Mouse (Mus musculus) gastrocnemius, postnatal 25 days (tissue): ENCODE measurements around the gene Eif3i. TPM values are rescaled to one million over a fixed set of nuclear protein-coding genes. Genes with fewer than 3 reads are reported as not detected.
"Not testable (repeated sequence)": the region's sequence is repeated elsewhere in the genome, so short reads cannot be mapped to it uniquely, and the experiment has no call there.

Source experiments
- DNase-seq: peaks from one replicate; pipeline ENCODE4 v3.0.0; 2022
- total RNA-seq, 2 experiments: library from RNA; stranded (reverse); gene quantifications; 1 replicate in 1 of 2; 2 replicates in 1 of 2; pipeline ENCODE4 v1.2.3; 2021

Eif3i gene
- total RNA-seq, 2 experiments from 2014 or later: 116 to 129 TPM

DNA sequence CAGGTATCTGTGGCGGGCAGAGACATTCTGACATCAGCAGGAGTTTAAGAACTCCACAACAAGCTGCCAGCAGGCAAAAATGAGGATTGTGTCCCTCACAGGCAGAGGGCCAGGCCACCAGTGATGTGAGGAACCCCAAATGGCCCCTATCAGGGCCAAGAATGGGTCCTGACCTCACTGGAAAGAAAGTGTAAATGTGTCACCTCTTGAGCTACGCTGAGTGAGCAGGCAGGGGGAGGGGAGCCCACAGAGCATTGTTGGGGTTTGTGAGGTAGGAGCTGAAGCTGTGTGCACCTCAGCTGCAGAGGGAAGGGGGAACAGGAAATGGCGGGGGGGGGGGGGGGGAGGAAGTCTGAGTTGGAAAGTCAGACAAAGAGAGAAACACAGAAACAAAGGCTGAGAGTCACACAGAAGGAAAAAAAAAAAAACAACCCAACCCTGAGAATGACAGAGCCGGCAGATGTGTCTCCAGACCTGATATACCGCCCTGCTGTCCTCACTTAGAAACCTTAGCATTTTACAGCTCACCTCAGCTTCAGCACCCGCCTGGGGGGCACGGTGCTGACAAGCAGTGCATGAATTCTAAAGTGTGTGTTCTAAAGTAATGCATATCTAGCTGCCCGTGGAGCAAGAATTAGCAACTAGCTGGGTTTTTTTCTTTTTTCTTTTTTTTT is 25.1 kb downstream of the Eif3i start:
- DNase-seq: peak; percentile 36

DNA sequence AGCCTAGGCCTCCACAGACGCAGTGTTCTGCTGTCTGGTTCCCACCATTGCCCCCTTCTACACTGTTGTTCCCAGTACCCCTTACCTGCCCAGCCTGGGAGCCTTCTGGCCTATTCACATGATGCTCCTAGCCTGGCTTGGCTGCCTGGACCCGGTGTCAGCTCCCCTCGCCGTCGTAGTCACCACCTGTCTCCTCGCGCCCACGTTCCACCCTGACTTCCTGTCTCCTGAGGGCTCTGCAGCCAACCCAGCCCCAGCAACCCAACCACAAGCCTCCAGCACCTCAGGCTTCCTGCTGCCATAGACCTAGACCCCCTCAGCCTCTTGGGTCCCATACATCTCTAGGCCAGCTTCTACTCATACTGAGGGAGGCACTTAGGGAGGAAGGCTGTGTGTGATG is 27.0 kb downstream of the Eif3i start, which contains the start of gene Lck:
Lck (minus strand) TSS at position 212 of the 400 bp plus-strand sequence.
- DNase-seq: peak; percentile 37

- DNase-seq: no peak
Observed at GRCm38 (mm10) chr4:129573093-129573370, 27.4 kb downstream of the Eif3i start.

- no peak for DNase-seq
Observed at GRCm38 (mm10) chr4:129572236-129573092, 28.0 kb downstream of the Eif3i start.

GRCm38 (mm10) chr4:129571551-129572084 is 28.8 kb downstream of the Eif3i start:
- no peak for DNase-seq

GRCm38 (mm10) chr4:129570028-129570427 is 30.4 kb downstream of the Eif3i start:
- no peak for DNase-seq

- DNase-seq: no peak
Observed at GRCm38 (mm10) chr4:129568366-129568765, 32.1 kb downstream of the Eif3i start.

DNA sequence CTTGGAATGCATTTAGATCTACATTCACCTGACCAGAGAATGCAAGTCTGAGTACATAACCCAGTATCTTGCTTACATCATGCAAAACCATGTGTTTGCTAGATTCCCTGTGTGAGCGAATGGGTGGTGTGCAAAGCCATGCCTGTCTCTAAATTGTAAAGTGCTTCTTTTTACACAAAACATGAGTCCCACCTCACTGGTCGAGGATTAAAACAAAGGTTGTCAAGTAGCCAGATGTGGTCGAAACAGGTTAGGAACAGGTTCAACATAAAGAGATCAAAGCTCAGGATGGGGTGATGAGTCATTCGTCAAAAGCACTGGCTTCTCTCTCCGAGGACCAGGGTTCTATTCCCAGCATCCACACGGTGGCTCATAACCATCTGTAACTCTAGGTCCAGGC is 35.3 kb downstream of the Eif3i start:
- no peak for DNase-seq

GRCm38 (mm10) chr4:129563718-129564117 is 36.7 kb downstream of the Eif3i start:
- DNase-seq: no peak

DNA sequence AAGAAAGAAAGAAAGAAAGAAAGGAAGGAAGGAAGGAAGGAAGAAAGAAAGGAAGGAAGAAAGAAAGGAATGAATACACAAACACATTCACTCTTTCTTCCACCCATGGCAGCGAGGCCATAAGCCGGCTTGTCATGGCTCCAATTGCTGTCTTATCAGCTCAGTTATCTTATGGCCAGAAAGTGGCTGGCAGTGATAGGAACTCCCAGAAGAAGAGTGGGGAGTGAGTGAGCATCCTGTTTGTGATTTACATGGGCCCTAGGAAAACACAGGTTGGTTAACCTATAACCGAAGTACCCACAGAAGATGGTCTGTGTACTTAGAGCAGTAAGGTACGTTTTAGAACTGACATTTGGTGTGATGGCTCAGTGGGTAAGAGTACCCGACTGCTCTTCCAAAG is 39.3 kb downstream of the Eif3i start:
- no peak for DNase-seq

DNA sequence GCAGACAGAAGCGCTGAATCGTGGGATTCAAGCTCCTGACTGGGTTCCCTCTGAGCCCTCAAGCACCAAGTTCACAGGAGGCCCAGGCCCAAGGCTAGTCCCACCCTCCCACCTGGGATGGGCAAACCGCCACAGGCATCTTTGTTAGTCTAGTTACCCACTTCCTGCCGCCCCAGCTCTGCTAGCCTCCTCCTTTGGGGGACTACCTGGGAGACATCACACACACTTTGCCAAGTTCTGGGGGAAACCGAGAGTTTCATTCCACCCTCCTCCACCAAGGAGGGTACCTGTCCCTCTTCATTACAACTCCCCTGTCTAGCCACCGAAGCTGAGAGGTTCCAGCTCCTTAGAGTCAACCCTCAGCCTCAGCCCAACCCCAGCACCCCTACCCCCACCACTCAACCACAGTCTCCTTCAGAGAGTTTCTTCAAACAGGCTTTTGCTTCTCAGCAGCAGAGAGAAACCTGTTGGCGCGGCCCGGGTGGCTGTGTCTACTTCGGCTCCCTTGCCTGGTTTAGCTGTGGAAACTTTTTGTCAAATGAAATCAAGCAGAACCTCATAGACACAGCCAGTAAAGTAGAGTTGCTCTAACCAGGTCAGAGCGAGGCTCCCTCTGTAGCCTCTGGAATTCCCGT is 42.0 kb downstream of the Eif3i start:
- DNase-seq: peak; percentile 52

DNA sequence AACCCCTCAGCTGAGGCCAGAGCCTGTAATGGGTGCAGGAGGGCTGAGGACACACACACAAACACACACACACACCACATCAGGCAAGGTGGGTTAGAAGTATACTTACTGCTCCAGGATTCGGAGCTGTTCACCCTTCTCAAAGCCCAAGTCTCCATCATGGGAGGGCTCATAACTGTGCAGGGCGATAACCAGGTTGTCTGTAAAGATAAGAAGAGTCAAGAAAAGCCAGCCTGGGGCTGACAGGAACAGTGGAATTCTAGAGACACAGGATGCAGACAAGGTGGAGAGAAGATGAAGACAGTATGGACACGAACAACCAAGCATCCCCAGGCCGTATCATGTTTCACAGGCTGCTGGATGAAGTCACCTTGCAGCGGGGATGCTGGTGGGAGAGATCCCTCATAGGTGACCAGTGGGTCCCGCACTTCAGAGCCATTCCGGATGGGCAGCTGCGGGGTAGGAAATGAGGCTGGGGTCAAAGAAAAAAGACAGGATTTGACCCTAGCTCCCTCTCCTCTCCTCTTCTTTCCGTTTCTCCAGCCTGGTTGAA is 43.1 kb downstream of the Eif3i start:
- no peak for DNase-seq

- peak; percentile 82 for DNase-seq
Observed at GRCm38 (mm10) chr4:129556532-129557223, 43.8 kb downstream of the Eif3i start.

- peak; percentile 10 for DNase-seq
Observed at GRCm38 (mm10) chr4:129555862-129556531, 44.5 kb downstream of the Eif3i start.

DNA sequence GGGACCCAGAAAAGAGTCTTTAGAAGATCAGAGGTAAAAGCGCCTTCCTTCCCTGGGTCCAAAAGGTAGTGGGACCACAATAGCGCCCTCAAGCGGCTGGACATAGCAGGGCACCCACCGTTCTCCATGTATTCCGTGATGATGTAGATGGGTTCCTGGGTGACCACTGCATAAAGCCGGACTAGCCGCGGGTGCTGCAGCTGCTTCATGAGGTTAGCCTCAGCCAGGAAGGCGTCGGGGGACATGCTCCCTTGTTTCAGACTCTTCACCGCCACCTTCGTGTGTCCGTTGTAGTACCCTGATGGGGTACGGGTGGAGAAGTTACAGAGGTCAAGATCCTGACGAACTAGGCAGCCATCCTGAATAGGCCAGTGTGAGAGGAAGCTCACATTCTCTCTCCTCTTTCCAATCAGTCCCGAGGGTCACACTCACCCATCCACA is 45.0 kb downstream of the Eif3i start:
- DNase-seq: peak; percentile 14

DNA sequence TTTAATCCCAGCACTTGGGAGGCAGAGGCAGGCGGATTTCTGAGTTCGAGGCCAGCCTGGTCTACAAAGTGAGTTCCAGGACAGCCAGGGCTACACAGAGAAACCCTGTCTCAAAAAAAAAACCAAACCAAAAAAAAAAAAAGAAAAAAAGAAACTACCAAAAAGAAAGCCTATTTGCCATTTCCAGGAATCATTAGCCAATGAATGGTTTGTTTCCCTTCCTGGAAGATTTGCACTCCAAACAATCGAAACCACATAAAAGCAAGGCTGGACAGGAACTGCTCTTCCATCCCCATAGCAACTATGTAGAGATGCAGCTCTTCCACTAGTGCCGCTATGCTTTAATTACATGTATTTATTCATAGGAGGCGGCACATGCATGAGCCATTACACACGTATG is 45.9 kb downstream of the Eif3i start:
- DNase-seq: not testable (repeated sequence)

- no peak for DNase-seq
Observed at GRCm38 (mm10) chr4:129550295-129550694, 50.2 kb downstream of the Eif3i start.

DNA sequence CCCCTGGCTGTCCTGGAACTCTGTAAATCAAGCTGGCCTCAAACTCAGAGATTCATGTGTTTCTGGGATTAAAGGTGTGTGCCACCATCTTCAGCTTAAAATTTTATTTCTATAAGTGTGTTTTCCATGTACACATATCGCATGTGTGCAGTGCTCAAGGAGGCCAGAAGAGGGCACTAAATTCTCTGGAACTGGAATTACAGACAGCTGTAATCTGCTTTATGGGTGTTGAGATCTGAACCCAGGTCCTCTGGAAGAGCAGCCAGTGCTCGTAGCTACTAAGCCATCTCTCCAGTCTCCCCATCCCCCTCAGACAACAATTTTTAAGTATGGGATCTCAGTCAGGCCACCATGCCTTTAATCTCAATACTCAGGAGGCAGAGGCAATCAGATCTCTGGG is 51.1 kb downstream of the Eif3i start:
- no peak for DNase-seq

- not testable (repeated sequence) for DNase-seq
Observed at GRCm38 (mm10) chr4:129547631-129548030, 52.8 kb downstream of the Eif3i start.

DNA sequence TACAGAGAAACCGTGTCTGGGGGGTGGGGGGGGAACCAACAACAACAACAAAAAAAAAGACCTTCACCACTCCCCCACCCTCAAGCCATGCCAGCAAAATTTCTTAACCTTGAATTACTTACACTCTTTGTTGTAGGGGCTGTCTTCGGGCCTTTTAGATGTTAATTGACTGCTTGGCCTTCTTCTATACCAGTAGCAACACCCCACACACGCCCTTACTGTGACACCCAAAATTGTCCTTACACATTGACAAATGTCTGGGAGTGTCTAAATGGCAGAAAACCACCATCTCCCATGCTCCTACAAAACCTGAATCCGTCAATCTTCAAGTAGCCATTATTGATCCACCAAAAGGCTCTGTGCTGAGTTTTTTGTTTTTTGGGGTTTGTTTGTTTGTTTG is 56.3 kb downstream of the Eif3i start:
- DNase-seq: no peak

- DNase-seq: peak; percentile 99
Observed at GRCm38 (mm10) chr4:129542592-129543141, 57.8 kb downstream of the Eif3i start, which contains the start of gene Hdac1. Hdac1 (minus strand) TSS chr4:129542713.
